Mouse (Mus musculus): ENCODE data around the gene Prss43.

GRCm38 (mm10) chr9:110781731-110782130, 44.8 kb upstream of the Prss43 start:
- TF ChIP-seq CTCF (conservative IDR thresholded peaks at IDR 0.05 in 1 of 2, IDR thresholded peaks at IDR 0.05 in 1 of 2; ENCODE audit: low read depth in 2 of 2, low read length in 2 of 2) (no peak), HCFC1 (IDR thresholded peaks at IDR 0.05; ENCODE audit: low read depth, low read length) (no peak), ZKSCAN1 (IDR thresholded peaks at IDR 0.05; ENCODE audit: borderline replicate concordance, low read depth, low read length) (no peak), USF2 (conservative IDR thresholded peaks at IDR 0.05; ENCODE audit: low read depth, low read length) (no peak), MAFK (IDR thresholded peaks at IDR 0.05; ENCODE audit: insufficient replicate concordance, low read length) (no peak)

All from CH12.LX (cell line).